Mouse (Mus musculus) megakaryocyte, embryonic 14.5 days (primary cell): ENCODE results near the gene Lyz1. TPM values are rescaled to one million over a fixed set of nuclear protein-coding genes. Genes with fewer than 3 reads are reported as not detected.
"Not testable (repeated sequence)": the region's sequence is repeated elsewhere in the genome, so short reads cannot be mapped to it uniquely, and the experiment has no call there.

Source experiments
- H3K27me3 ChIP-seq: replicated peaks from 2 replicates; pipeline ENCODE3; 2012; ENCODE audit warnings: inconsistent platforms
- H3K36me3 ChIP-seq: replicated peaks from 2 replicates; pipeline ENCODE3; 2012; ENCODE audit warnings: low read length, inconsistent platforms, mixed read lengths
- H3K4me1 ChIP-seq: 2 replicates; pipeline ENCODE4 v1.6.1; 2012; ENCODE audit warnings: inconsistent platforms
- H3K4me3 ChIP-seq: replicated peaks from 2 replicates; pipeline ENCODE3; 2012; ENCODE audit warnings: moderate library complexity, mild to moderate bottlenecking, inconsistent platforms
- H3K9me3 ChIP-seq: 2 replicates; pipeline ENCODE4 v1.6.1; 2012; ENCODE audit warnings: inconsistent platforms
- FLI1 ChIP-seq: IDR thresholded peaks from 2 replicates; pipeline ENCODE4 v1.6.1; 2012; ENCODE audit warnings: low read length, inconsistent platforms, mixed read lengths
- GATA1 ChIP-seq: IDR thresholded peaks from 3 replicates; pipeline ENCODE4 v1.6.1; 2012; ENCODE audit warnings: mixed read lengths, low read length, inconsistent platforms, borderline replicate concordance
- polyA plus RNA-seq: library from polyadenylated mRNA; stranded (reverse); fragments of >175 nt; gene quantifications from 2 replicates; pipeline ENCODE4 v1.2.3, GENCODE M21; 2012; ENCODE audit warnings: low replicate concordance; ENCODE audit not compliant: insufficient read depth

Lyz1 gene
- polyA plus RNA-seq, 1 experiment = not detected

GRCm38 (mm10) chr10:117281381-117281920 lies 11.2 kb downstream of the Lyz1 start:
- peaks cover 73% of the 10 kb centered on the region for H3K4me1 ChIP-seq
- peaks cover 26% of the 10 kb centered on the region for H3K36me3 ChIP-seq
- no peaks in the 10 kb centered on the region for H3K9me3 ChIP-seq
- peak overlapping the region; percentile 89 for H3K4me3 ChIP-seq
- TF ChIP-seq FLI1 (no peak), GATA1 (no peak)
- H3K27me3 ChIP-seq = no peaks in the 10 kb centered on the region

- H3K36me3 ChIP-seq = peaks cover 26% of the 10 kb centered on the region
- no peaks in the 10 kb centered on the region for H3K9me3 ChIP-seq
- H3K4me3 ChIP-seq = peak overlapping the region; percentile 67
- TF ChIP-seq FLI1 (no peak), GATA1 (no peak)
- H3K27me3 ChIP-seq = no peaks in the 10 kb centered on the region
- H3K4me1 ChIP-seq = peaks cover 75% of the 10 kb centered on the region
Measured at GRCm38 (mm10) chr10:117280000-117280399, 12.7 kb downstream of the Lyz1 start.

- H3K4me3 ChIP-seq, H3K9me3 ChIP-seq, H3K27me3 ChIP-seq: not testable (repeated sequence)
- Histone ChIP-seq H3K4me1 (peaks cover 77% of the 10 kb centered on the region), H3K36me3 (peaks cover 26% of the 10 kb centered on the region)
Measured at GRCm38 (mm10) chr10:117278510-117278909, 14.2 kb downstream of the Lyz1 start.

GRCm38 (mm10) chr10:117277779-117278178 lies 14.9 kb downstream of the Lyz1 start:
- H3K4me1 ChIP-seq = peaks cover 78% of the 10 kb centered on the region
- H3K9me3 ChIP-seq, H3K27me3 ChIP-seq, H3K4me3 ChIP-seq: not testable (repeated sequence)
- H3K36me3 ChIP-seq = peaks cover 26% of the 10 kb centered on the region

- Histone ChIP-seq H3K27me3 (no peaks in the 10 kb centered on the region), H3K4me3 (no peak overlapping the region), H3K4me1 (peaks cover 58% of the 10 kb centered on the region), H3K36me3 (peaks cover 26% of the 10 kb centered on the region), H3K9me3 (no peaks in the 10 kb centered on the region)
- no peak for TF ChIP-seq GATA1
- TF ChIP-seq FLI1 = no peak
Measured at GRCm38 (mm10) chr10:117275681-117276369, 16.8 kb downstream of the Lyz1 start.

GRCm38 (mm10) chr10:117274645-117275044 lies 18.0 kb downstream of the Lyz1 start:
- H3K27me3 ChIP-seq, H3K9me3 ChIP-seq: not testable (repeated sequence)
- peaks cover 48% of the 10 kb centered on the region for H3K4me1 ChIP-seq

GRCm38 (mm10) chr10:117272023-117272422 lies 20.6 kb downstream of the Lyz1 start:
- H3K9me3 ChIP-seq = no peaks in the 10 kb centered on the region
- peaks cover 38% of the 10 kb centered on the region for H3K4me1 ChIP-seq
- no peak for TF ChIP-seq FLI1
- no peak for TF ChIP-seq GATA1
- no peaks in the 10 kb centered on the region for H3K27me3 ChIP-seq
- H3K36me3 ChIP-seq = no peaks in the 10 kb centered on the region
- H3K4me3 ChIP-seq = no peak overlapping the region

More at GRCm38 (mm10) chr10:117274645-117275044, 18.0 kb downstream of the Lyz1 start:
- H3K4me3 ChIP-seq = not testable (repeated sequence)
- peaks cover 17% of the 10 kb centered on the region for H3K36me3 ChIP-seq

- H3K27me3 ChIP-seq = peaks cover 5% of the 10 kb centered on the region
- peaks cover 21% of the 10 kb centered on the region for H3K9me3 ChIP-seq
- H3K4me3 ChIP-seq = no peak overlapping the region
- no peaks in the 10 kb centered on the region for H3K4me1 ChIP-seq
- TF ChIP-seq GATA1 (no peak), FLI1 (no peak)
- H3K36me3 ChIP-seq = no peaks in the 10 kb centered on the region
Measured at GRCm38 (mm10) chr10:117259870-117260269, 32.8 kb downstream of the Lyz1 start.

GRCm38 (mm10) chr10:117238603-117239002 lies 54.1 kb downstream of the Lyz1 start, which contains the start of gene 9530003J23Rik:
9530003J23Rik (minus strand) TSS chr10:117238703.
- no peak for TF ChIP-seq FLI1
- no peak for TF ChIP-seq GATA1
- Histone ChIP-seq H3K36me3 (no peaks in the 10 kb centered on the region), H3K9me3 (peaks cover 10% of the 10 kb centered on the region; the same call in 1 of the 2 replicates), H3K27me3 (peaks cover 16% of the 10 kb centered on the region), H3K4me1 (no peaks in the 10 kb centered on the region), H3K4me3 (no peak within 1 kb of the TSS)

Other genes with a start within 250 kb of the Lyz1 start
- gene Lrrc10, start 247.5 kb downstream of the Lyz1 start, polyA plus RNA-seq = not detected in 2 replicates
- gene Cct2, start 229.1 kb downstream of the Lyz1 start, polyA plus RNA-seq = 3.6 and 19.1 TPM in 2 replicates
- gene Frs2, start 144.3 kb downstream of the Lyz1 start, polyA plus RNA-seq = 0.75 and 1.5 TPM in 2 replicates
- gene Yeats4, start 68.4 kb downstream of the Lyz1 start, polyA plus RNA-seq = 92.2 and 109 TPM in 2 replicates
- gene 9530003J23Rik, start 54.2 kb downstream of the Lyz1 start, polyA plus RNA-seq = not detected in 2 replicates
- gene Lyz2, start 10.5 kb downstream of the Lyz1 start, polyA plus RNA-seq = 5.8 and 101 TPM in 2 replicates
- gene Cpsf6, start 87.1 kb upstream of the Lyz1 start, polyA plus RNA-seq = 77.6 and 434 TPM in 2 replicates